Mouse (Mus musculus): ENCODE results near the gene Dnajc14.

- TF ChIP-seq CTCF (IDR thresholded peaks at IDR 0.05; ENCODE audit: extremely low read depth, insufficient read depth, low read length) (no peak), POLR2A (IDR thresholded peaks at IDR 0.05; ENCODE audit: extremely low read depth, insufficient read depth, low read length) (no peak)
Measured at GRCm38 (mm10) chr10:128843260-128843659, 39.4 kb downstream of the Dnajc14 start.

All from cortical plate, adult 2 months (tissue).